Mouse (Mus musculus) gastrocnemius, adult 2 months (tissue): Measurements from ENCODE around the gene Sptbn4. TPM values are rescaled to one million over a fixed set of nuclear protein-coding genes. Genes with fewer than 3 reads are reported as not detected.

Experiments used
- DNase-seq: peaks from one replicate; pipeline ENCODE4 v3.0.0; 2022
- H3K27ac ChIP-seq: fragments of 200-600 bp; 2 replicates; pipeline ENCODE4 v1.8.1; 2022; ENCODE audit warnings: mild to moderate bottlenecking
- H3K4me3 ChIP-seq: fragments of 200-600 bp; 2 replicates; pipeline ENCODE4 v1.8.1; 2022; ENCODE audit warnings: mild to moderate bottlenecking, moderate library complexity
- CTCF ChIP-seq: fragments of 200-600 bp; IDR thresholded peaks from 2 replicates; pipeline ENCODE4 v1.8.1; 2022; ENCODE audit warnings: antibody characterized with exemption, mild to moderate bottlenecking, moderate library complexity
- intact Hi-C: fragments of 180-260 bp; cut with DNase I; formaldehyde crosslinking; loops from one replicate; pipeline ENCODE4 v1.15.1; 2025
- total RNA-seq, 2 experiments: library from RNA; stranded (reverse); gene quantifications; 2 replicates each; pipeline ENCODE4 v1.2.3; 2021

Sptbn4 gene
- total RNA-seq, 2 experiments from 2014 or later = 0.03 TPM; not detected in 1

GRCm38 (mm10) chr7:27361283-27361946 is 86.1 kb downstream of the Sptbn4 start:
- TF ChIP-seq CTCF = no peak
- Histone ChIP-seq H3K27ac (no peak overlapping the region), H3K4me3 (peak overlapping the region; percentile 71)
- DNase-seq = peak; percentile 99
- intact Hi-C loops = no loop called here

- Histone ChIP-seq H3K4me3 (peak overlapping the region; percentile 71), H3K27ac (no peak overlapping the region)
- intact Hi-C loops = no loop called here
- no peak for TF ChIP-seq CTCF
- no peak for DNase-seq
Observed at GRCm38 (mm10) chr7:27360749-27361148, 86.7 kb downstream of the Sptbn4 start.

DNA sequence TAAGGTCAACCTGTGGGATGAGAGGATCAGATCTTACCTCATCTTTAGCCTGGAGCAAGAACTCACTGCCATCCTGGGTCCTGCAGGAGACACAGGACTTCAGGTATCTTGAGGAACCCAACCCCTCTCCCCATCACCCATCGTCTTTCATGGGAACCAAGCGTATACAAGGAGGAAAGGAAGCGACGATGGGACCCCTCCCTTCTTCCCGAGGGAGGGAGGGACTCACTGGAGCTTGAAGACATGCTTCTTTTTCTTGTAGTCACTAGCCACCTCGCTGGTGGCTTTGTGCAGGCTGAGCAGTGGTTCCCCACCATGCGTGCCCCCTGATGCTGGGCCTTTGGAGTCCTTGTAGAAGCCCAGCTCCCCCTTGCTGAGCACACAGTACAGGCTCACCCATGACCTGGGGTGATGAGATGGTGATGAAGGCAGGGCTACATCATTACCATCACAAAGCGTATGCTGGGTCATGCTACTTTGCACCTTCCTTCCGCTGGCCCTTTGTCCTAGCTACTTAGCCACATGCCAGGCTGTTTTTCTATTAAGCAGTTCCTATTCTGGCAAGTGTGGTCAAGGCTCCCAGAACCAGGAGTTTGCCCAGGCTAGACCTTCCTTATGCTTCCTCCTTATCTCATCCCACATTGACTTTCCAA is 87.7 kb downstream of the Sptbn4 start:
- Histone ChIP-seq H3K4me3 (no peak overlapping the region), H3K27ac (no peak overlapping the region)
- no peak for TF ChIP-seq CTCF
- DNase-seq = no peak
- intact Hi-C loops = no loop called here

- intact Hi-C loops = no loop called here
- DNase-seq = no peak
- Histone ChIP-seq H3K4me3 (no peak overlapping the region), H3K27ac (no peak overlapping the region)
- no peak for TF ChIP-seq CTCF
Observed at GRCm38 (mm10) chr7:27359162-27359561, 88.3 kb downstream of the Sptbn4 start.

GRCm38 (mm10) chr7:27357595-27357978 is 89.9 kb downstream of the Sptbn4 start:
- DNase-seq = no peak
- H3K27ac ChIP-seq = no peak overlapping the region
- no peak for TF ChIP-seq CTCF
- intact Hi-C loops = no loop called here
- no peak overlapping the region for H3K4me3 ChIP-seq

GRCm38 (mm10) chr7:27356861-27357594 is 90.5 kb downstream of the Sptbn4 start, which contains the start of gene Gm20479:
Gene Gm20479, minus strand, starts transcription at chr7:27357419.
- Histone ChIP-seq H3K27ac (peak within 1 kb of the TSS; percentile 63), H3K4me3 (peak within 1 kb of the TSS; percentile 87)
- intact Hi-C loops = no loop called here
- TF ChIP-seq CTCF = no peak
- DNase-seq = peak; percentile 31

- no peak for TF ChIP-seq CTCF
- Histone ChIP-seq H3K4me3 (peak overlapping the region; percentile 87), H3K27ac (peak overlapping the region; percentile 63)
- DNase-seq = peak; percentile 46
- intact Hi-C loops = no loop called here
Observed at GRCm38 (mm10) chr7:27356248-27356647, 91.2 kb downstream of the Sptbn4 start.

- intact Hi-C loops = loop anchor here (2.0 kb wide), 1 partner anchor 19 kb away; the partner anchor contains the start of gene Ltbp4
- TF ChIP-seq CTCF = no peak
- Histone ChIP-seq H3K4me3 (peak within 1 kb of the TSS; percentile 87), H3K27ac (peak within 1 kb of the TSS; percentile 79)
- DNase-seq = peak; percentile 91
Observed at GRCm38 (mm10) chr7:27355745-27356240, 91.7 kb downstream of the Sptbn4 start, which contains the start of gene Shkbp1. Gene Shkbp1, minus strand, starts transcription at chr7:27356019.

DNA sequence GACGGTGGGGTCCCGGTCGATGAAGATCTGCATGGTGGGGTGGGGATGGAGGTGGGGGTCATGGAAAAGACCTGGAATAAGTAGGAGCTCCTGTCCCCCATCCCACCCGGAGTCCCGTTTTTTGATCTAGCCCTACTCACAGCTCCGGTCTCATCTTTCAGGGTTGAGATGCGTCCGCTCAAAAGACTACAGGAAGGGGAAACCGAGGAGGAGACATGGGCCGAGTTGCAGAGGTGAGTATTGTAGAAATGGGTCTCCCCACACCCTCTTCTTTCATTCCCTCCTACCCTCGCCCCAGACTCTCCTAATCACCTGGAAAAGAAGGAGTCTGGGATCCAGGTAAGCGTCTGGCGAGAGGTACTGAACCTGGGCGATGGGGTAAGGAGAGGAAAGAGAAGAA is 92.2 kb downstream of the Sptbn4 start:
- intact Hi-C loops = loop anchor here (2.0 kb wide), 1 partner anchor 18 kb away; the partner anchor contains the start of gene Ltbp4
- no peak for DNase-seq
- no peak for TF ChIP-seq CTCF
- Histone ChIP-seq H3K27ac (peak overlapping the region; percentile 79), H3K4me3 (peak overlapping the region; percentile 87)

DNA sequence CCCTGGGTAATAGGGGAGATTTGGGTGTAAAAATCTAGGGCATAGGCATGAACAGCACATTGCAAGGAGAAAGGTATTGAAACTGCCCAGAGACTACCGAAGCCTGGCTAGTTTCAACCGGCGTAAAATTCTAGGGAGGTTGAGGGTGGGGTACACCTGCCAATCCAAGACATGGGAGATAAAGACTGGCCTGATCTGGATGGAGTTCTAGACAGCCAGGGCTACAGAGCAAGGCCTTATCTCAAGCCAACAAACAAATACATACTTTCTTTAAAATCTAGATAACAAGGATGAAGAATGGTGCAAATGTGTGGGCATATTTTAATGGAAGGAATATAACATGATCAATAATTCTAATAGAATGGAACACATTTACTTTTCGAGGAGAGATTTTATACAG is 92.7 kb downstream of the Sptbn4 start:
- intact Hi-C loops = loop anchor here (2.0 kb wide), 1 partner anchor 18 kb away; the partner anchor contains the start of gene Ltbp4
- no peak for DNase-seq
- H3K4me3 ChIP-seq = no peak overlapping the region
- TF ChIP-seq CTCF = no peak
- no peak overlapping the region for H3K27ac ChIP-seq

GRCm38 (mm10) chr7:27354144-27354543 is 93.3 kb downstream of the Sptbn4 start:
- H3K27ac ChIP-seq = no peak overlapping the region
- no peak for DNase-seq
- TF ChIP-seq CTCF = no peak
- intact Hi-C loops = loop anchor here (2.0 kb wide), 1 partner anchor 17 kb away; the partner anchor contains the start of gene Ltbp4
- H3K4me3 ChIP-seq = no peak overlapping the region

GRCm38 (mm10) chr7:27345444-27345843 is 102.0 kb downstream of the Sptbn4 start:
- intact Hi-C loops = no loop called here
- Histone ChIP-seq H3K27ac (no peak overlapping the region), H3K4me3 (no peak overlapping the region)
- no peak for DNase-seq
- TF ChIP-seq CTCF = no peak

GRCm38 (mm10) chr7:27342595-27342994 is 104.9 kb downstream of the Sptbn4 start:
- intact Hi-C loops = no loop called here

More at GRCm38 (mm10) chr7:27342595-27342994, 104.9 kb downstream of the Sptbn4 start:
- no peak overlapping the region for H3K27ac ChIP-seq
- no peak for TF ChIP-seq CTCF
- H3K4me3 ChIP-seq = no peak overlapping the region
- no peak for DNase-seq
